Mouse (Mus musculus): ENCODE results near the gene Slc25a31. TPM values are rescaled to one million over a fixed set of nuclear protein-coding genes. Genes with fewer than 3 reads are reported as not detected.

Slc25a31 gene
- total RNA-seq, 1 experiment from 2014 or later, result not detected

- ATAC-seq (replicated peaks; ENCODE audit: low read depth, poor library complexity, severe bottlenecking), result no peak
Observed at GRCm38 (mm10) chr3:40716056-40716455, 7.4 kb downstream of the Slc25a31 start.

DNA sequence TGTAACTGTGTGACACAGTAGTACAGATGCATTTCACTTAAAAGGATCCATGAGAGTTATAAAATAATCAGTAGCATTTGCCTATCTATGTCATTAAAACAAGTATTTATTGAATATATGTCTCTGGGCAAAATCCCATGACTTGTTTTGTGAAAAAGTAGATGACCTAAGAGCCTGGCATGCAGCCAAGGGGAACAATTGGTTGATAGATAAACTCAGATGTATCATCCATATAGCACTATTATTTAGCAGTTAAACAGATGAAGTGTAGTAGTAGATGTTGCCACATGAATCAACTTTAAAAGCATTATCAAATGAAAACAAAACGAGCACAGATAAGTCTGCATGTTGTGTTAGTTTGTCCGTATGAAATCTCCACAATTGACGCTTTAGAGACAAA lies 10.4 kb downstream of the Slc25a31 start:
- ATAC-seq (replicated peaks; ENCODE audit: low read depth, poor library complexity, severe bottlenecking), result no peak

DNA sequence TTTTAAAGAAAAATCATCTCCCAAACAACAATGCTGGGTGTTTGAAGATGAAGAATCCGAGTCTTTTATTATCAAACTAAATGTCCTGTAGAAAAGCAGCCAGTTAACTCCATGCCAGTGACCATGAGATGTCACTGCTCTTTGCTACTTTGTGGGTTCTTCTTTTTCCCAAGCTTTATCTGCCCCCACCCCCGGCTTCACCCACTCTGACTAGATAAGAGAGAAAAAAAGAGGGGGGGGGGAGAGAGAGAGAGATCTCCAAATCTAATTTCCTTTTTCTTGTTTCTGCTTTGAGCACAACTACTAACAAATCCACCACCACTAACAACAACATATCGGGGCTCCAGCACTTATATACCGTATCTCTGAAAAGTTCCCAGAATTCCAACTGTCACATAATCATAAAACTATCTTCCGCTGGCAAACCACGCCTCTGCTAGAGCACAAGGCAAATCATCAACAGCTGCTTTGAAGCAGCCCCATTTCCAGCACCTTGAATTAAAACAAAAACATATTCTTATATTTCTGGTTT lies 29.8 kb downstream of the Slc25a31 start:
- no peak for ATAC-seq (replicated peaks; ENCODE audit: low read depth, poor library complexity, severe bottlenecking)

DNA sequence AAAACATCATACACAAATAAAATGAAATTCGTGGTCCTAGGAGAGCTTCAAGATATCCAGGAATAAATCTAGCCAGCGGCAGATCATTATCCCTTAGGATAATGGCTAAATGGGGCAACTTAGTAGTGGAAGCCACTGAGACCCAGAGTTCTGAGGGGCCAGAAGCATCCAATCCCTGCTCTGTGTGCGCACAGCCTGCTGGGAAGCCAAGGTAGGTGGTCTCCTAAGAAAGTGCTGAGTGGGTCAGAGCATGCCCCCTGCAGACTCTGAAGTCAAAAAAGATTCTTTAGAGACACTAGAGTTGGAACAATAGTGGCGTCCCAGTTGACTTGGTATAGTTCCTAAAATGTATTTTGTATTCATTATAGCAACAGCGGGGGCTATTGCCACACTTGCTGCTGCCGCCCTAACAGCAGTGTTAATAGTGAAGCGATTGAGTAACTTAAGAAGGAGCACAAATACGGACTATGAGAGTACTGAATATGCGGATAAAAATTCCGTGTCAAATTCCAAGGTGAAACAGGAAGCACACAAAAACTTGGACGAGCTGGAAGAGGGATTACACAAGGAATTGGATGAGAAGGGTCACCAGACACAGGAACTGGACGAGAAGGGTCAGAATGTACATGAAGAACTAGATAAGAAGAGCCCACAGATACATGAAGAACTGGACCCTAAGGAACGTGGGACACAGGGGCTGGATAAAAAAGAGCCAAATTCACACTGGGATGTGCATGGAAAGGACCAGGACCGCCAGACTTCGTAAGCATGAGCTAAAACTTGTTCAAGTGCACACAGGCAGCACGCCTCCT lies 35.6 kb downstream of the Slc25a31 start, which contains the start of gene Hspa4l:
TSS of gene Hspa4l (plus strand) at position 472 of the 812 bp plus-strand sequence.
- no peak; the same call in 1 of the 2 replicates for ATAC-seq (replicated peaks; ENCODE audit: low read depth, poor library complexity, severe bottlenecking)

DNA sequence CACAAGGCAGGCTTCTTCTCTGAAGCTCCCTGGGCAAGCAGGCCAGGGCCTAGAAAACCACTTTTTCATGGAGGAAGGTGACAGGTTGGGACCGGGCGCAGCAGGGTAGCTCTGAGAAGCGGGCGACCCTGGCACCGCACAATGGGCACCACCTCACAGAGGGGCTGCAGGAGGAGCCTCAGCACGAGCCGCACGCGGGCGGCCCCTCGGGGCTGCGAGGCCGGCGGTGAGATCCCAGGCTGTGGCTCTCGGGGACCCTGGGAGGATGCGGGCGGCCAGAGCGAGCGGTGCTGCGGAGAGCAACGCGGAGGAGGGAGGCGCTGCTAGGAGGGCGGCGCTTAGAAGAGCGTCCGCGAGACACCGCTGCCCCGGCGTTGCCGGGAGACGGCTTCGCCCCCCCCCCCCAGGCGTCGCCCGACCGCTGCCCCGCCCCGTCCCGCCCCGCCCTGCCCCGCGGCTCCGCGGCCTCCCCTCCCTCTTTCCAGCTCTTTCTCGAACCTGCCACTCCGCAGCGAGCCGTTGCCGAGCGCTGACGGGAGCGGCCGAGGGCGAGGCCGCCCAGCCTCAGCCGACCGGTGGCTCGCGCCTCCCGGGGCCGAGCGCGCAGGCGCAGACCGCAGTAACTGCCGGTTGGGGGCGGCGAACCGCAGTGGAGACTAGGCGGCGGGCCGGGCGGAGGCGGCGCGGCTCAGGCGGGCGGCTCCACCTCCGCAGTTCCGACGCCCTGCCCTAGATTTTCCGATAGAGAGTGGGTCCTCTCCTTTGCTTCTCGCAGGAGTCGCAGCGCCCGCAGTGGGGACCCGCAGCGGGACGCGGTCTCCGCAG lies 36.4 kb downstream of the Slc25a31 start:
- peak; percentile 79 for ATAC-seq (replicated peaks; ENCODE audit: low read depth, poor library complexity, severe bottlenecking)

- ATAC-seq (replicated peaks; ENCODE audit: low read depth, poor library complexity, severe bottlenecking), result peak; percentile 45
Observed at GRCm38 (mm10) chr3:40745661-40746547, 37.2 kb downstream of the Slc25a31 start.

GRCm38 (mm10) chr3:40760746-40761145 lies 52.1 kb downstream of the Slc25a31 start:
- no peak for ATAC-seq (replicated peaks; ENCODE audit: low read depth, poor library complexity, severe bottlenecking)

DNA sequence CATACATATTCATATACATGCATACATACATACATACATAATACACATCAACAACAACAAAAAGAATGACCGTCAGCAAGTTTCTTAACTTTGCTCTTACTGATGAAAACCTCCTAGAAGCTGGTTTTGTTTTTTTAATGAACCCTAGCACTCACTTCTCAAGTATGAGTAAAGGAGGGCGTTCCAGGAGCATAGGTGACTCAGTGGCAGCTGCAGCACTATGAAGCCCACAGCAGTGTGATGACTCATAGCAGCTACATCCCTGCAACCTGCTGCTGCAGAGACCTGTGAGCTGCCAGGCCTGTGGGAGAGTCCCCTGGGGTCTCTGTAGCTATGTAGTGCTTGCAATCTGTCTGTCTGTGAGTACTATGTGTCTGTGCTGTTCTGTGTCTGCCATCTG lies 52.7 kb downstream of the Slc25a31 start:
- ATAC-seq (replicated peaks; ENCODE audit: low read depth, poor library complexity, severe bottlenecking), result no peak

Other genes with a start within 250 kb of the Slc25a31 start
- gene Intu, start 177.6 kb upstream of the Slc25a31 start, total RNA-seq (2017), result 2.4 and 2.5 TPM in 2 replicates
- 47.0 and 94.6 TPM in 2 replicates for gene Hspa4l, start 35.6 kb downstream of the Slc25a31 start, total RNA-seq (2017)
- gene Plk4, start 91.2 kb downstream of the Slc25a31 start, total RNA-seq (2017), result 84.9 and 96.4 TPM in 2 replicates
- gene Mfsd8, start 138.0 kb downstream of the Slc25a31 start, total RNA-seq (2017), result 6.5 and 7.8 TPM in 2 replicates
- 5.0 and 12.1 TPM in 2 replicates for gene Abhd18, start 138.1 kb downstream of the Slc25a31 start, total RNA-seq (2017)
- 0.59 TPM in 1 of 2 replicates, not detected in the other for gene 1700034I23Rik, start 193.7 kb downstream of the Slc25a31 start, total RNA-seq (2017)
- 45.8 and 49.7 TPM in 2 replicates for gene Larp1b, start 241.0 kb downstream of the Slc25a31 start, total RNA-seq (2017)